Comparison of ENCODE assay signal across 27 mouse cellular contexts in the genomic region with DNA sequence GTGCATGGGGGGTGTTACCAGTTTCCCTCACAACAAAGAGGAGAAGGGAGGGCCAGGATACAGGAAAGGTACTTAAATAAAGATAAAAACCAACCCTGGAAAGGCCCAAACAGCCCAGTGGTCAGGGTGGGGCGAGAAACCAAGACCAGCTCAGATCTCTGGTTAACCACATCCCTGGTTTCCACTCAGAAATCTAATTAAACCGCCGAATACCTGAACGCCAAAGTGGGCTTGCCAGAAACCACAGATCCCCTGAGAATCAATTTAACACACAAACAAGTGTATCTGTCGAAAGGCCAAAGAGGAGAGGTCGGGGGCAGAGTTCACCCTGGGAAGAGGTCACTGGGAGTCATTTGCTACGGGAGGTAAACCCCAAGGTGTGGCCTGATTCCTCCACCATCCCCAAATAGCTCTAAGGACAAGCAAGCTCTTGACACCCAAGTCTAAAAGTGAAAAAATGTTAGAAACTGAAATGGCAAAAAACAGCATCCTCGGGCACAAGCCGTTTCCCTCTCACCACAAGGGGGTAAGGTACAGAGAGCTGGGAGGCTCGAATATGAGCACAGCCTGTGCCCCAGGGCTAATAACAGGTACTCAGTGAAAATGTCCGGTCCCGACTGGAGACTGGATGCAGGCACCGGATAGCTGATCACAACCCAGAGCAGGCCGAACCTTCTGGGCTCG.
A peak's percentile ranks its signal among the peaks of the same experiment; 100 is the strongest.
DNase-seq lines count a peak whose midpoint lies in the region; ATAC-seq and TF ChIP-seq lines count a peak whose summit lies in the region.
"Had no signal": no experiment of that assay in that cellular context is flagged by ENCODE, and none has a peak within 500 bp of the region (broad histone marks: within the 10 kb centered on the region; RNA-seq: fewer than 3 reads in every experiment).

No protein-coding gene starts in this region.

- H3K27me3 ChIP-seq in forebrain, postnatal 0 days (ENCODE audit: insufficient read depth, low read length) = no peaks in the 10 kb centered on the region
- no peaks in the 10 kb centered on the region for H3K27me3 ChIP-seq in forebrain, embryonic 12.5 days
- 0 out of 2 replicates have a peak, but pooled peaks cover 3% of the 10 kb centered on the region for H3K27me3 ChIP-seq in limb, embryonic 12.5 days
- no peaks in the 10 kb centered on the region for H3K27me3 ChIP-seq in stomach, postnatal 0 days (ENCODE audit: control insufficient read depth, insufficient read depth, low read length)
- H3K27me3 ChIP-seq: kidney, embryonic 15.5 days had no signal

- H3K4me2 ChIP-seq in forebrain, postnatal 0 days (ENCODE audit: low read depth) = no peak overlapping the region
- no peak overlapping the region for H3K4me2 ChIP-seq in forebrain, embryonic 12.5 days
- peak overlapping the region; percentile 30; the same call in 1 of the 2 replicates for H3K4me2 ChIP-seq in limb, embryonic 12.5 days
- no peak overlapping the region for H3K4me2 ChIP-seq in stomach, postnatal 0 days (replicated peaks; ENCODE audit: low read depth)
- H3K4me2 ChIP-seq: hindbrain, embryonic 14.5 days; kidney, embryonic 15.5 days; liver, embryonic 12.5 days had no signal

- H3K4me3 ChIP-seq in forebrain, postnatal 0 days (ENCODE audit: low read depth, low read length) = no peak overlapping the region
- H3K4me3 ChIP-seq in forebrain, embryonic 12.5 days (replicated peaks) = no peak overlapping the region
- H3K4me3 ChIP-seq in limb, embryonic 12.5 days (replicated peaks) = peak overlapping the region; percentile 0; the same call in 1 of the 2 replicates
- no peak overlapping the region for H3K4me3 ChIP-seq in stomach, postnatal 0 days (ENCODE audit: low read depth, low read length)
- H3K4me3 ChIP-seq: erythroblast, embryonic 14.5 days; heart, adult 2 months; kidney, embryonic 15.5 days; liver, embryonic 12.5 days had no signal

- peak; percentile 21 for TF ChIP-seq CTCF in forebrain, postnatal 0 days (IDR thresholded peaks at IDR 0.05; ENCODE audit: low read depth)
- TF ChIP-seq CTCF in stomach, postnatal 0 days (IDR thresholded peaks at IDR 0.05; ENCODE audit: low read depth) = no peak

- TF ChIP-seq EP300 in stomach, postnatal 0 days (optimal IDR thresholded peaks at IDR 0.05) = no peak

- no peak for DNase-seq in forebrain, postnatal 0 days
- DNase-seq in NIH3T3 (ENCODE audit: low read depth) = peak; percentile 30
- no peak for DNase-seq in stomach, postnatal 0 days (ENCODE audit: low spot score)
- DNase-seq in spleen, adult 18-20 months = no peak
- DNase-seq in layer of hippocampus, postnatal 36 days = no peak
- DNase-seq: adrenal gland, adult 8-10 months; cerebellum, adult 2 months; cerebellum, postnatal 14 days; heart, adult 2 months; kidney, adult 11 months; left cerebral cortex, postnatal 4 days; lung, adult 18-20 months; midbrain, embryonic 14.5 days; retina, postnatal 1 day; right cerebral cortex, postnatal 14 days; thymus, adult 18-20 months; thymus, postnatal 25 days had no signal

- no peak for ATAC-seq in forebrain, postnatal 0 days
- no peak for ATAC-seq in forebrain, embryonic 12.5 days (ENCODE audit: low FRiP score)
- no peak for ATAC-seq in limb, embryonic 12.5 days (ENCODE audit: insufficient number of reproducible peaks, insufficient read depth, low FRiP score, low TSS enrichment, low read depth)
- no peak for ATAC-seq in stomach, postnatal 0 days (ENCODE audit: low FRiP score, low TSS enrichment)
- ATAC-seq: activated CD4-positive, CD25-positive, alpha-beta regulatory T cell, adult 4 months; forebrain, embryonic 16.5 days; inflammation-experienced regulatory T-cells, adult 6 months; liver, embryonic 12.5 days; lung, postnatal 0 days had no signal

- no peaks in the 10 kb centered on the region for H3K36me3 ChIP-seq in forebrain, postnatal 0 days (ENCODE audit: insufficient read depth)
- H3K36me3 ChIP-seq in forebrain, embryonic 12.5 days (replicated peaks) = no peaks in the 10 kb centered on the region
- no peaks in the 10 kb centered on the region for H3K36me3 ChIP-seq in limb, embryonic 12.5 days
- no peaks in the 10 kb centered on the region for H3K36me3 ChIP-seq in stomach, postnatal 0 days (ENCODE audit: control insufficient read depth, insufficient read depth, low read length)
- H3K36me3 ChIP-seq: kidney, embryonic 15.5 days; liver, embryonic 12.5 days had no signal

- no peak overlapping the region for H3K9ac ChIP-seq in forebrain, postnatal 0 days
- no peak overlapping the region for H3K9ac ChIP-seq in forebrain, embryonic 12.5 days
- no peak overlapping the region for H3K9ac ChIP-seq in limb, embryonic 12.5 days (replicated peaks)
- H3K9ac ChIP-seq in stomach, postnatal 0 days (ENCODE audit: low read length) = no peak overlapping the region
- H3K9ac ChIP-seq: hindbrain, embryonic 14.5 days; kidney, embryonic 15.5 days; liver, embryonic 12.5 days had no signal

- no peak overlapping the region for H3K27ac ChIP-seq in forebrain, postnatal 0 days (ENCODE audit: low read depth, low read length)
- no peak overlapping the region for H3K27ac ChIP-seq in forebrain, embryonic 12.5 days
- H3K27ac ChIP-seq in limb, embryonic 12.5 days = peak overlapping the region; percentile 66
- peak overlapping the region; percentile 75 for H3K27ac ChIP-seq in stomach, postnatal 0 days (replicated peaks)
- H3K27ac ChIP-seq: heart, adult 2 months; hindbrain, embryonic 14.5 days; kidney, embryonic 15.5 days; liver, embryonic 12.5 days had no signal

- H3K4me1 ChIP-seq in forebrain, postnatal 0 days (ENCODE audit: insufficient read depth) = peaks cover 16% of the 10 kb centered on the region
- H3K4me1 ChIP-seq in forebrain, embryonic 12.5 days = peaks cover 37% of the 10 kb centered on the region
- peaks cover 85% of the 10 kb centered on the region for H3K4me1 ChIP-seq in limb, embryonic 12.5 days (replicated peaks)
- no peaks in the 10 kb centered on the region for H3K4me1 ChIP-seq in stomach, postnatal 0 days (replicated peaks; ENCODE audit: control insufficient read depth, insufficient read depth)
- H3K4me1 ChIP-seq: liver, embryonic 12.5 days had no signal

- H3K9me3 ChIP-seq in forebrain, postnatal 0 days (ENCODE audit: low read length) = no peaks in the 10 kb centered on the region
- no peaks in the 10 kb centered on the region for H3K9me3 ChIP-seq in forebrain, embryonic 12.5 days
- no peaks in the 10 kb centered on the region for H3K9me3 ChIP-seq in limb, embryonic 12.5 days
- no peaks in the 10 kb centered on the region for H3K9me3 ChIP-seq in stomach, postnatal 0 days (ENCODE audit: control insufficient read depth, low read length)
- H3K9me3 ChIP-seq: kidney, embryonic 15.5 days; liver, embryonic 12.5 days had no signal

- WGBS in forebrain, postnatal 0 days = 82% methylated on average over 15 of the region's 15 CpGs
- 79% methylated on average over 15 of the region's 15 CpGs for WGBS in forebrain, embryonic 12.5 days
- 59% methylated on average over 15 of the region's 15 CpGs for WGBS in limb, embryonic 12.5 days
- 74% methylated on average over 15 of the region's 15 CpGs for WGBS in stomach, postnatal 0 days

Comparison
In these comparisons a context has a peak if more than half of its experiments do, and no peak if none do; other contexts are left out.
1. H3K27ac ChIP-seq: peak in limb, embryonic 12.5 days (single experiment) and stomach, postnatal 0 days (single experiment); none in forebrain, postnatal 0 days (single experiment) and forebrain, embryonic 12.5 days (single experiment).